Mouse (Mus musculus) megakaryocyte, adult 5-6 weeks (primary cell): Measurements from ENCODE around the gene Gm20388. TPM values are rescaled to one million over a fixed set of nuclear protein-coding genes. Genes with fewer than 3 reads are reported as not detected.

ENCODE experiments used
- ATAC-seq: 2 replicates; pipeline ENCODE4 v1.8.0; 2016; ENCODE audit warnings: mild to moderate bottlenecking, inconsistent platforms; ENCODE audit not compliant: poor library complexity, severe bottlenecking
- total RNA-seq, 2 experiments: library from RNA; stranded (forward) in 1 of 2; stranded (reverse) in 1 of 2; fragments of 153-499, 151-499 nt in 1 of 2; fragments of 221-1000, 200-1000 nt in 1 of 2; gene quantifications; 2 replicates each; pipeline versions ENCODE4 v1.2.3 to v1.2.4; 2015 to 2017

The Gm20388 gene
- total RNA-seq, 2 experiments from 2014 or later, result 7.6 to 15.5 TPM

- ATAC-seq, result no peak
Observed at GRCm38 (mm10) chr8:120543416-120544055, 632.9 kb downstream of the Gm20388 start.

GRCm38 (mm10) chr8:120544155-120544554, 633.5 kb downstream of the Gm20388 start:
- no peak for ATAC-seq

- no peak for ATAC-seq
Observed at GRCm38 (mm10) chr8:120547562-120547961, 636.9 kb downstream of the Gm20388 start.

GRCm38 (mm10) chr8:120548313-120548761, 637.7 kb downstream of the Gm20388 start:
- ATAC-seq, result no peak

- no peak for ATAC-seq
Observed at GRCm38 (mm10) chr8:120549321-120549921, 638.8 kb downstream of the Gm20388 start.

- no peak for ATAC-seq
Observed at GRCm38 (mm10) chr8:120549922-120550321, 639.3 kb downstream of the Gm20388 start.

- ATAC-seq, result no peak
Observed at GRCm38 (mm10) chr8:120550430-120550829, 639.8 kb downstream of the Gm20388 start.

GRCm38 (mm10) chr8:120550937-120551676, 640.5 kb downstream of the Gm20388 start:
- no peak for ATAC-seq

GRCm38 (mm10) chr8:120551677-120551980, 641.0 kb downstream of the Gm20388 start:
- ATAC-seq, result no peak

- no peak for ATAC-seq
Observed at GRCm38 (mm10) chr8:120552509-120552908, 641.9 kb downstream of the Gm20388 start.

GRCm38 (mm10) chr8:120553441-120554123, 642.9 kb downstream of the Gm20388 start:
- no peak for ATAC-seq

- no peak for ATAC-seq
Observed at GRCm38 (mm10) chr8:120554466-120555039, 643.9 kb downstream of the Gm20388 start.

GRCm38 (mm10) chr8:120556198-120556892, 645.7 kb downstream of the Gm20388 start:
- no peak for ATAC-seq

GRCm38 (mm10) chr8:120557170-120557965, 646.7 kb downstream of the Gm20388 start:
- no peak for ATAC-seq

- no peak for ATAC-seq
Observed at GRCm38 (mm10) chr8:120558162-120558561, 647.5 kb downstream of the Gm20388 start.

GRCm38 (mm10) chr8:120559654-120560053, 649.0 kb downstream of the Gm20388 start:
- no peak for ATAC-seq

GRCm38 (mm10) chr8:120560535-120560934, 649.9 kb downstream of the Gm20388 start:
- no peak for ATAC-seq

- no peak for ATAC-seq
Observed at GRCm38 (mm10) chr8:120561539-120562435, 651.1 kb downstream of the Gm20388 start.
